Mouse (Mus musculus): ENCODE measurements around the gene Mapk10. TPM values are rescaled to one million over a fixed set of nuclear protein-coding genes. Genes with fewer than 3 reads are reported as not detected.
A peak's percentile ranks its signal among the peaks of the same experiment; 100 is the strongest.

Mapk10 gene
- total RNA-seq, 2 experiments from 2014 or later: 35.0 to 44.3 TPM

GRCm38 (mm10) chr5:103171207-103171606, 39.9 kb downstream of the Mapk10 start:
- intact Hi-C loops (cut with DNase I): loop anchor here (10.0 kb wide), 1 partner anchor 76 kb away; no protein-coding TSS in a partner anchor
- no peak for DNase-seq

GRCm38 (mm10) chr5:103167371-103167770, 43.8 kb downstream of the Mapk10 start:
- DNase-seq: no peak
- intact Hi-C loops (cut with DNase I): no loop called here

- intact Hi-C loops (cut with DNase I): no loop called here
- DNase-seq: no peak
These were observed 44.4 kb downstream of the Mapk10 start for GRCm38 (mm10) chr5:103166755-103167154.

GRCm38 (mm10) chr5:103164022-103164421, 47.1 kb downstream of the Mapk10 start:
- no peak for DNase-seq
- intact Hi-C loops (cut with DNase I): no loop called here

GRCm38 (mm10) chr5:103161574-103161973, 49.6 kb downstream of the Mapk10 start:
- DNase-seq: no peak
- intact Hi-C loops (cut with DNase I): no loop called here

GRCm38 (mm10) chr5:103161196-103161540, 50.0 kb downstream of the Mapk10 start:
- DNase-seq: no peak
- intact Hi-C loops (cut with DNase I): no loop called here

GRCm38 (mm10) chr5:103160314-103161195, 50.6 kb downstream of the Mapk10 start:
- DNase-seq: no peak
- intact Hi-C loops (cut with DNase I): no loop called here

GRCm38 (mm10) chr5:103140935-103141334, 70.2 kb downstream of the Mapk10 start:
- intact Hi-C loops (cut with DNase I): no loop called here
- DNase-seq: no peak

- DNase-seq: peak; percentile 11 to 26
- intact Hi-C loops (cut with DNase I): no loop called here
These were observed 76.3 kb downstream of the Mapk10 start for GRCm38 (mm10) chr5:103134839-103135238.

GRCm38 (mm10) chr5:103133626-103134025, 77.5 kb downstream of the Mapk10 start:
- intact Hi-C loops (cut with DNase I): no loop called here
- no peak for DNase-seq

- intact Hi-C loops (cut with DNase I): no loop called here
- DNase-seq: no peak
These were observed 78.3 kb downstream of the Mapk10 start for GRCm38 (mm10) chr5:103132814-103133213.

- no peak for DNase-seq
- intact Hi-C loops (cut with DNase I): no loop called here
These were observed 91.5 kb downstream of the Mapk10 start for GRCm38 (mm10) chr5:103119618-103120017.

- intact Hi-C loops (cut with DNase I): no loop called here
- no peak for DNase-seq
These were observed 95.6 kb downstream of the Mapk10 start for GRCm38 (mm10) chr5:103115571-103115970.

GRCm38 (mm10) chr5:103112471-103112870, 98.7 kb downstream of the Mapk10 start:
- no peak for DNase-seq
- intact Hi-C loops (cut with DNase I): no loop called here

GRCm38 (mm10) chr5:103109409-103109808, 101.7 kb downstream of the Mapk10 start:
- DNase-seq: no peak
- intact Hi-C loops (cut with DNase I): no loop called here

GRCm38 (mm10) chr5:103105441-103106414, 105.4 kb downstream of the Mapk10 start:
- no peak for DNase-seq
- intact Hi-C loops (cut with DNase I): no loop called here

GRCm38 (mm10) chr5:103104082-103104481, 107.1 kb downstream of the Mapk10 start:
- DNase-seq: peak in 1 of 2 experiments; percentile 4
- intact Hi-C loops (cut with DNase I): no loop called here

- no peak for DNase-seq
- intact Hi-C loops (cut with DNase I): no loop called here
These were observed 108.2 kb downstream of the Mapk10 start for GRCm38 (mm10) chr5:103102876-103103393.

- no peak for DNase-seq
- intact Hi-C loops (cut with DNase I): no loop called here
These were observed 109.0 kb downstream of the Mapk10 start for GRCm38 (mm10) chr5:103102176-103102575.

- intact Hi-C loops (cut with DNase I): loop anchor here (10.0 kb wide), 1 partner anchor 81 kb away; no protein-coding TSS in a partner anchor
- no peak for DNase-seq
These were observed 117.0 kb downstream of the Mapk10 start for GRCm38 (mm10) chr5:103094166-103094565.

- DNase-seq: no peak
- intact Hi-C loops (cut with DNase I): no loop called here
These were observed 125.3 kb downstream of the Mapk10 start for GRCm38 (mm10) chr5:103085844-103086243.

Data from heart, postnatal 14 days (tissue).